Comparison of ENCODE assay signal across 8 mouse cellular contexts in genomic region chr17:6386927-6387326, GRCm38 (mm10). TPM values are rescaled to one million over a fixed set of nuclear protein-coding genes. Genes with fewer than 3 reads are reported as not detected.
DNase-seq lines count a peak whose midpoint lies in the region; ATAC-seq and TF ChIP-seq lines count a peak whose summit lies in the region.
"Not testable (repeated sequence)": the region's sequence is repeated elsewhere in the genome, so short reads cannot be mapped to it uniquely, and the experiment has no call there.

No protein-coding gene starts in this region.

- not testable (repeated sequence) for DNase-seq in G1E (ENCODE audit: low spot score); liver, embryonic 13.5 days; midbrain, embryonic 11.5 days (ENCODE audit: low spot score, missing footprints)

- peak; percentile 59; the same call in 1 of the 2 replicates for ATAC-seq in G1E (ENCODE audit: extremely low read depth, insufficient number of reproducible peaks, low FRiP score, poor library complexity, severe bottlenecking)
- ATAC-seq in erythroblast, adult 5-6 weeks (replicated peaks; ENCODE audit: low FRiP score, poor library complexity, severe bottlenecking) = peak; percentile 85
- peak; percentile 96 for ATAC-seq in granulocyte monocyte progenitor cell, adult 5-6 weeks (replicated peaks; ENCODE audit: poor library complexity, severe bottlenecking)
- peak; percentile 70 for ATAC-seq in hindbrain, embryonic 13.5 days (ENCODE audit: low FRiP score)
- peak; percentile 78 for ATAC-seq in kidney, embryonic 14.5 days (ENCODE audit: low FRiP score, low TSS enrichment)
- peak; percentile 62; the same call in 1 of the 2 replicates for ATAC-seq in liver, embryonic 13.5 days (ENCODE audit: low read depth)
- peak; percentile 75 for ATAC-seq in midbrain, embryonic 11.5 days (ENCODE audit: low FRiP score)
- peak; percentile 70 for ATAC-seq in neural tube, embryonic 13.5 days (ENCODE audit: low read depth)

- not testable (repeated sequence) for TF ChIP-seq CTCF in G1E (IDR thresholded peaks at IDR 0.05; ENCODE audit: low read depth, low read length)

- H3K4me1 ChIP-seq in G1E (ENCODE audit: insufficient read depth, low read depth, low read length); hindbrain, embryonic 13.5 days (replicated peaks); kidney, embryonic 14.5 days (ENCODE audit: control insufficient read depth, insufficient read depth, low read length); liver, embryonic 13.5 days (replicated peaks); midbrain, embryonic 11.5 days (ENCODE audit: control insufficient read depth, insufficient read depth, low read length); neural tube, embryonic 13.5 days (replicated peaks): not testable (repeated sequence)

- not testable (repeated sequence) for H3K27ac ChIP-seq in hindbrain, embryonic 13.5 days; kidney, embryonic 14.5 days (ENCODE audit: low read depth, low read length); liver, embryonic 13.5 days; midbrain, embryonic 11.5 days (ENCODE audit: low read depth, low read length); neural tube, embryonic 13.5 days (replicated peaks)

- H3K4me3 ChIP-seq in G1E (ENCODE audit: low read depth, low read length); hindbrain, embryonic 13.5 days; kidney, embryonic 14.5 days (ENCODE audit: low read length); liver, embryonic 13.5 days (replicated peaks); midbrain, embryonic 11.5 days (ENCODE audit: low read depth, low read length); neural tube, embryonic 13.5 days: not testable (repeated sequence)

- H3K9me3 ChIP-seq in G1E (replicated peaks); hindbrain, embryonic 13.5 days; kidney, embryonic 14.5 days (ENCODE audit: control insufficient read depth, low read length); liver, embryonic 13.5 days (replicated peaks); midbrain, embryonic 11.5 days (ENCODE audit: control insufficient read depth, low read length); neural tube, embryonic 13.5 days: not testable (repeated sequence)

- H3K36me3 ChIP-seq in G1E (replicated peaks); hindbrain, embryonic 13.5 days; kidney, embryonic 14.5 days (ENCODE audit: control insufficient read depth, insufficient read depth, low read length); liver, embryonic 13.5 days; midbrain, embryonic 11.5 days (ENCODE audit: control insufficient read depth, insufficient read depth, low read length); neural tube, embryonic 13.5 days: not testable (repeated sequence)

- H3K27me3 ChIP-seq in G1E (ENCODE audit: insufficient read depth, low read length); hindbrain, embryonic 13.5 days; kidney, embryonic 14.5 days (ENCODE audit: control insufficient read depth, insufficient read depth, low read length); liver, embryonic 13.5 days; midbrain, embryonic 11.5 days (ENCODE audit: control insufficient read depth, insufficient read depth, low read length); neural tube, embryonic 13.5 days: not testable (repeated sequence)

- H3K9ac ChIP-seq in hindbrain, embryonic 13.5 days; kidney, embryonic 14.5 days (ENCODE audit: low read depth, low read length); liver, embryonic 13.5 days; midbrain, embryonic 11.5 days (ENCODE audit: low read length); neural tube, embryonic 13.5 days: not testable (repeated sequence)

- H3K4me2 ChIP-seq in hindbrain, embryonic 13.5 days; kidney, embryonic 14.5 days (replicated peaks; ENCODE audit: low read depth, low read length); liver, embryonic 13.5 days; midbrain, embryonic 11.5 days; neural tube, embryonic 13.5 days: not testable (repeated sequence)

- WGBS in hindbrain, embryonic 13.5 days = no CpG with 5 or more reads among the region's 4 CpGs
- no CpG with 5 or more reads among the region's 4 CpGs for WGBS in kidney, embryonic 14.5 days
- no CpG with 5 or more reads among the region's 4 CpGs for WGBS in liver, embryonic 13.5 days (ENCODE audit: insufficient replicate concordance)
- no CpG with 5 or more reads among the region's 4 CpGs for WGBS in midbrain, embryonic 11.5 days
- WGBS in neural tube, embryonic 13.5 days = no CpG with 5 or more reads among the region's 4 CpGs

RNA-seq across cellular contexts. Expression of gene Dynlt1b, which starts 43.0 kb away (rescaled TPM):
- 150 and 176 TPM in 2 replicates for total RNA-seq in G1E (2014; fragmentation: Nextera tagmentation)
- 388 and 507 TPM in 2 replicates for total RNA-seq in G1E (2017)
- 19.0 and 21.3 TPM in 2 replicates for polyA plus RNA-seq in G1E (2012)
- total RNA-seq in erythroblast, adult 5-6 weeks (2015; ENCODE audit: low replicate concordance) = 47.7 and 59.6 TPM in 2 replicates
- 21.3 and 49.7 TPM in 2 replicates for total RNA-seq in erythroblast, adult 5-6 weeks (2017; ENCODE audit: low replicate concordance)
- 96.0 and 128 TPM in 2 replicates for total RNA-seq in granulocyte monocyte progenitor cell, adult 5-6 weeks (2014; fragmentation: Nextera tagmentation)
- 142 and 194 TPM in 2 replicates for total RNA-seq in granulocyte monocyte progenitor cell, adult 5-6 weeks (2017)
- 1,230 and 1,256 TPM in 2 replicates for polyA plus RNA-seq in hindbrain, embryonic 13.5 days (2015; fragmentation: Nextera tagmentation; extraction: Ambion mirVana)
- 506 and 609 TPM in 2 replicates for polyA plus RNA-seq in kidney, embryonic 14.5 days (2014; fragmentation: Nextera tagmentation; extraction: Ambion mirVana)
- polyA plus RNA-seq in liver, embryonic 13.5 days (2015; fragmentation: Nextera tagmentation; extraction: Ambion mirVana) = 205 and 224 TPM in 2 replicates
- 673 and 680 TPM in 2 replicates for polyA plus RNA-seq in midbrain, embryonic 11.5 days (2014; fragmentation: Nextera tagmentation; extraction: Ambion mirVana)
- polyA plus RNA-seq in neural tube, embryonic 13.5 days (2015; fragmentation: Nextera tagmentation; extraction: Ambion mirVana) = 1,347 and 1,481 TPM in 2 replicates
